Mouse (Mus musculus): ENCODE measurements around the gene Cnot2. TPM values are rescaled to one million over a fixed set of nuclear protein-coding genes. Genes with fewer than 3 reads are reported as not detected.
A peak's percentile ranks its signal among the peaks of the same experiment; 100 is the strongest.
"Not testable (repeated sequence)": the region's sequence is repeated elsewhere in the genome, so short reads cannot be mapped to it uniquely, and the experiment has no call there.

Gene Cnot2
- polyA plus RNA-seq (2012; rRNA removed) = 24.9 and 37.7 TPM in 2 replicates

DNA sequence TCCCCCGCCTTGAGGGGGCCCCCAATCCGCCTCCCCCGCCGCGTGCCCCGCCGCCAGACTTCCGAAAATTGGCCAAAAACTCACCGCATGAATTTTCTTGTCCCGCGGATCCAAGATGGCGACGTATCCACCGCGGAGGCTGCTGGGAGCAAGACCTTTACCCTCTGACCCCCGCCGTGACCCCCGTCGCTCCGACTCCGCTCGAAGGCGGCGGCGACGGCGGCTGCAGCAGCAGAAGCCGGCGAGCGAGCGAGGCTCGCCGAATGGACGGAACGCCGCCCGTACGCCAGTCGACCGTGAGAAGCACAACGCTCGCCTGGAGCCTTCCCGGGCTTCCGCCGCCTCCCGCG lies at the start of gene Cnot2:
Cnot2 (minus strand) TSS at position 143 of the 350 bp plus-strand sequence.
- WGBS = under 1% methylated on average over 47 of the region's 47 CpGs
- peak; percentile 45 for DNase-seq (ENCODE audit: low read depth, low spot score)

GRCm38 (mm10) chr10:116628926-116629325 lies 47.6 kb upstream of the Cnot2 start:
- no peak for DNase-seq (ENCODE audit: low read depth, low spot score)
- 75% methylated on average over 5 of the region's 5 CpGs for WGBS

DNA sequence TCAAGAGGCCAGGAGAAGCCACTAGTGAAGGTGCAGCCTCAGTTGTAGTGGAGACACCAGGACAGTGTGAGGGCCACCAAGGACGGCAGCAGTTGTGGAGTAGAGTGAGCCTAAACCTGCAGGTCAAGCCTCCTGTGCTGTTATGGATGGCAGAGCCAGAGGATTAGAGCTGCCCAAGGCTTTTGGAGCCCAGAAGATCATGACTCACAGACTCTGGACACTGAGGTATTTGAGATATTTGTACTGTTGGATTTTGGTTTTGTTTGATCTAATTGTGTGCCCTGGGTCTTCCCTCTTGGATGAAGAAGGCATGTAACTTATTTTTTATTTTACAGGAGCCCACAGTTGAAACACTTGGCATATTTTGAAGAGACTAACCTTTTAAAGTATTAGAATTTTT lies 44.7 kb upstream of the Cnot2 start:
- 78% methylated on average over 1 of the region's 1 CpGs for WGBS

GRCm38 (mm10) chr10:116613250-116613649 lies 31.9 kb upstream of the Cnot2 start:
- DNase-seq (ENCODE audit: low read depth, low spot score) = not testable (repeated sequence)
- WGBS = 80% methylated on average over 9 of the region's 10 CpGs

More for the DNA sequence above, 44.7 kb upstream of the Cnot2 start:
- no peak for DNase-seq (ENCODE audit: low read depth, low spot score)

- DNase-seq (ENCODE audit: low read depth, low spot score) = no peak
- WGBS = 95% methylated on average over 4 of the region's 4 CpGs
Observed at GRCm38 (mm10) chr10:116604905-116605162, 23.5 kb upstream of the Cnot2 start.

DNA sequence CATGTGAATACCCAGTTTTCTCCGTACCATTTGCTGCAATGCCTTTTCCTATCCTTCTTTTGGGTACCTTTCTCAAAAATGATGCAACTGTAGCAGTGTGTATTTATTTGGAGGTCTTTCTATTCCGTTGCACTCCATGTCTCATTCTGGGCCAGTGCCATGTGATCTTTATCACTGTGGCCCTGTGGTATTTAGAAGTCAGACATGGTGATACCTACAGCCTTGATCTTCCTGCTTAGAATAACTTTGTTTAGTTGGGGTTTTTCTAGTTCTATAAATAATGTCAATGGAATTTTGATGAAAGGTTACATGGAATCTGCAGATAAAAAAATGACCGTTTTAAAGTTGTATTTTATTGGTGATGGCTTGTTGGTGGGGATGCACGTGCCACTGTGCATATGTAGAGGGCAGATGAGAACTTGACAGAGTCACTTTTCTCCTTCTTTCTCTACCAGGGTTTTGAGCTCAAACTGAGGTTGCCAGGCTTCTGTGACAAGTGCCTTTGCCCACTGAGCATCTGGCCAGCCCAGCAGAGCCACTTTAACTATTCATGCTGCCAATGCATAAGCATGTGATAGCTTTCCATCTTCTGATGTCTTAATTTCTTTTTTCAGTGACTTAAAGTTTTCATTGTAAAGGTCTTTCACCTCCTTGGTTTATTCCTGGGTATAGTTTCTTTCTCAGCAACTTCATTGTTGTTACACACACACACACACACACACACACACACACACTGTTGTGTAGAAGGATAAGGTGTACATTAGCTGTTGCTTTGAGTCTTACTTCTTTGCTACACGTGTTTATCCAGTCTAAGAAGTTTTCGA lies 23.0 kb upstream of the Cnot2 start:
- 84% methylated on average over 6 of the region's 6 CpGs for WGBS

GRCm38 (mm10) chr10:116599056-116599850 lies 17.9 kb upstream of the Cnot2 start:
- no peak for DNase-seq (ENCODE audit: low read depth, low spot score)
- 87% methylated on average over 14 of the region's 14 CpGs for WGBS

More for the DNA sequence above, 23.0 kb upstream of the Cnot2 start:
- DNase-seq (ENCODE audit: low read depth, low spot score) = no peak

- no peak for DNase-seq (ENCODE audit: low read depth, low spot score)
- WGBS = 18% methylated on average over 6 of the region's 6 CpGs
Observed at GRCm38 (mm10) chr10:116582738-116583137, 1.4 kb upstream of the Cnot2 start.

DNA sequence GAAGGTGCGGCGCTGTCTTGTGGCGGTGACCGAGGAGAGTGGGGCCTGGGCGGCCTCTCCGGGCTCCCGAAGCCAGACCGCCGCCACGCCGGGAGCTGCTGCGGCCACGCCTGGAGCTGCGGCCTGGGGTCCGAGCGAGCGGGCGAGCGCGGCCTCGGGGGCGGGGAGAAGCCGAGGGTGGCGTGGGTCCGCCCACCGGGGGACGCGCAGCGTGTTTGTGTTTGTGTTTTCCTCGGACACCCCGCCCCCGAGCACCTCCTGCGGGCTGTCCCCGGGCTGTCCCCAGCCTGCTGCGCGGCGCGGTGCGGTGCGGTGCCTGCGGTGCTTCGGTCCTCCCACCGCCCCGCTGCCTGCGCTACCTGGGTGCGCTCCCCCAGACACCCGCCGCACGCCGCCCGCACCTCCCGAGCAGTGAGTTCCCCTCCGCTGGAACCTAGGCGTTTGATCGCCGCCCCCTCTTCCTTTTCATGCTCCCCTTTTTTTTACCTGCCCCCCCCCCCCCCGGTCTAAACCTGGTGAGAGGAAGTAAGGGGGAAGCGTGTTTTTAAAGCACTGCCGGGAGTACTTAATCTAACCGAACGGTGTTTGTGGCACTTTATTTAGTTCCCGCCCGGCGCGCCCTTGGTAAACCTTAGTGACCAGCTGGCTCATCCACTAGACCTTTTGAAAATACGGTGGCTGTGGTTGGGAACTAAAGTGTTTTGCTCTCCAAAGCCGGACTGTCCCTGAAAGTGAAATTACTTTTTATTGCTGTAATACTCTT lies 589 bp upstream of the Cnot2 start:
- peak; percentile 58 for DNase-seq (ENCODE audit: low read depth, low spot score)
- under 1% methylated on average over 66 of the region's 67 CpGs for WGBS

DNA sequence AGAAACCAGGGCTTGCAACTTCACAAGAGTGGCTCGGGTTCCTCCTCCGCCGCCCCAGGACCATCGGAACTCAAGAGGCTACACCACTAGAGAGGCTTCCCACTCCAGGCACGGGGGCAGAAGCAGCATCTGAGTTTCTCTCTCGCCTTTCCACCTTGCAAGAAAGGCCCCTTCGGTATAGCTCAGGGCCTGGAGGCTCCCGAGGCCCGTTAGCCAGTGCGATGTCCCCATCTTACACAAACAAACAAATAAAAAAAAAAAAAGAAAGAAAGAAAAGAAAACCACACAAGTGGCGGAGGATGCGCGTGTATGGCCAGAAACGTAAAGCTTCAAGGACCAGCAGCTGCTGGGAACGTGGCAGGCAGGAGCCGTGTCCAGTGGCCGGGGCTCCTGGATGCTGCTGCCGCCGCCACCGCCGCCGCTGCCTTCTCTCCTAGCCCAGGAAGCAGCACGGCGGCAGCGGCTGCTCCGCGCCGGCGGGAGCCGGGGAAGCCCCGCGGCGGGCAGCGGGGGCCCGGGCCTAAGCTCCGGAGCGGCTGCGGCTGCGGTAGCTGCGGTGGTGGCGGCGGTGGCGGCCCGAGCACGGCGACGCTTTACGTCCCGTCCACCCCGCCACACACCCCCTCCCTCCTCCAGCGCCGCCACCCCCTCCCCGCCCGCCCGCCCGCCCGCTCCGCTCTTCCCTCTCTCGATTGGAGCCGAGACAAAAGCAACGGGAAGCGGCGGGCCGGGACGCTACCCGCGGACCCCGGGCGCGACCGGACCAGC lies 536 bp downstream of the Cnot2 start:
- WGBS = under 1% methylated on average over 63 of the region's 71 CpGs
- DNase-seq (ENCODE audit: low read depth, low spot score) = no peak

DNA sequence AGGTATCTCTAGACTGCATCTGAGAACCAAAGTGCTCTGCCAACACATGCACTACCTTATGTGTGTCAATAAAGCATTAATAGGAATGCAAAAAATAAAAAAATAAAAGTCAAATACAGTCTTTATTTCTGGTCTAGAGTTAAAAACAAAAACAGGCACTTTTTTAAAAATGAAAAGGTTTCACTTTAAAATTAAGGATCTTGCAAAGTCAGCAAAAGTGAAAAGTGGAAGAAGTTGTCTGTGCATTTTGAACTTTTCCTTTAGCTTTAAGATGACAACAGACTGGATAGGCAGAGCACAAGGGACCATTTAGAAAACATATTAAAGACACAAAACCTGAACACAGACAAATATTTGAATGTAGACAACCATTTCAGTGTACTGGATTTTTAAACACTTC lies 1.8 kb downstream of the Cnot2 start:
- DNase-seq (ENCODE audit: low read depth, low spot score) = no peak

- DNase-seq (ENCODE audit: low read depth, low spot score) = no peak
Observed at GRCm38 (mm10) chr10:116578375-116578774, 2.9 kb downstream of the Cnot2 start.

- 80% methylated on average over 3 of the region's 3 CpGs for WGBS
- DNase-seq (ENCODE audit: low read depth, low spot score) = no peak
Observed at GRCm38 (mm10) chr10:116577181-116577580, 4.1 kb downstream of the Cnot2 start.

DNA sequence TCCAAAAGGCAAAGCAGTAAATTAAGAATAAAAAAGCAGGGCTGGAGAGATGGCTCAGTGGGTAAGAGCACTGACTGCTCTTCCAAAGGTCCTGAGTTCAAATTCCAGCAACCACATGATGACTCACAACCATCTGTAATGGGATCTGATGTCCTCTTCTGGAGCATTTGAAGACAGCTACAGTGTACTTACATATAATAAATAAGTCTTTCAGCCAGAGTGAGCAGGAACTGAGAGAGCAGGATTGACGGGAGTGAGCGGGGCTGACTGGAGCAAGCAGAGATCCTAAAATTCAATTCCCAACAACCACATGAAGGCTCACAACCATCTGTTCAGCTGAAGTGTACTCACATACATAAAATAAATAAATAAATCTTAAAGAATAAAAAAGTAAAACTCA lies 5.2 kb downstream of the Cnot2 start:
- 68% methylated on average over 2 of the region's 2 CpGs for WGBS
- DNase-seq (ENCODE audit: low read depth, low spot score) = not testable (repeated sequence)

- DNase-seq (ENCODE audit: low read depth, low spot score) = no peak
- 80% methylated on average over 7 of the region's 7 CpGs for WGBS
Observed at GRCm38 (mm10) chr10:116570526-116570925, 10.8 kb downstream of the Cnot2 start.

DNA sequence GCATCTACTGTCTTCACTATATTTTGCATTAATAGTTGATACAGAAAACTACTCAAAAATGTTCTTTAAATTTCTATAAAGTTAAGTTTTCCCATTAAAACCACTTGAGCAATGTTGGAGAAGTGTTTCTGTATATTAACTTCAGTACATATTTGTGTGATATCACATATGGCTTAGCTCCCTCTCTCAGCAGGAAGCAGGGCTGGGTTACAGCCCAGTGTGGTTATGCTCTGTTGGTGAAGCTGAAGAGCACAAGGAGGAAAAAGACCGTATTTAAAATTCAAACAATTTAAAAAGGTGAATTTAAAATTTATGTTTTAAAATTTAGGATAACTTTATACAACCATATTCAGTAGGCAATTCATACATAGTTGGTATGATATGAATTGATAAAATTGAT lies 12.8 kb downstream of the Cnot2 start:
- 63% methylated on average over 1 of the region's 1 CpGs for WGBS
- DNase-seq (ENCODE audit: low read depth, low spot score) = no peak

DNA sequence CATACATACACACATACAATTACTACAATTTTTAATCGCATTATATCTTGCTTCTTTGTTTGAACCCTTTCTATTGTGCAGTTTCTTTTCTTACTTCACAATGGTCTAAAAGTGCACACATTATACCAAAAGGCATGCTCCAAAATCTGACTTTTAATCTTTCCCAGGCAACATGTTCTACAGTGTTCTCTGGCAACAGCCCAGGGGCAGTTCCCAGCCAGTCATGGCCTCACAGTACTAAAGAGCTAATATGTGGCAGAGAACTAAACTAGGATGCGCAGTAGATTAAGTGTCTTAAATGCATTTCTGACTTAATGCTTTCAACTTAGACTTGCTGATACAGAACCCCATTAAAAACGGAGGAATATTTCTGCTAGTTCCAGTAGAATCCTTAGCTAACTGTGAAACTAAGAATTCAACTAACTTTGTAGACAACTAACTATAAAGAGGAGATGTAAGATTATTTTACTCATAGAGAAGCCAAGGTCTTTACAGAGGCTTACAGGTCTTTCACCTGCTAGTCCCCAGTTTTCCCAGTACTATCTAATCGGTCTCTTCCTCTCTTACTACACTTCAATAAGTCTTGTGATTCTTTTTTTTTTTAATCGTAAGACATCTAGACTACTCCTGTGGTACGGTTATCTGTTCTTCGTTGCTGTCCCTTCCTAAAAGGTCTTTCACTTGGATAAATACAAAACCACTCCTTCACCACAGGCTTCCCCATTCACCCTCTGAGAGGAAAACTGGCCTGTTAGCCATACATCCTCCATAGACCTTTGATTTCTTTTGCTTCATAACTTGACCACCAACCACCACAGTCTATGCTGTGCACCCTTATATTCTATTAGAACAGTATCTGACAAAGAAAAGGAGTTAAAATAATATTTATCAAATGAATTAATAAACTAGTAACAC lies 13.6 kb downstream of the Cnot2 start:
- 76% methylated on average over 7 of the region's 7 CpGs for WGBS
- no peak for DNase-seq (ENCODE audit: low read depth, low spot score)

- DNase-seq (ENCODE audit: low read depth, low spot score) = not testable (repeated sequence)
- 77% methylated on average over 4 of the region's 4 CpGs for WGBS
Observed at GRCm38 (mm10) chr10:116566492-116566891, 14.8 kb downstream of the Cnot2 start.
